Mouse (Mus musculus) myocyte (in vitro differentiated cells): Measurements from ENCODE around the gene Heg1.

Experiments
- CEBPB ChIP-seq: IDR thresholded peaks from 2 replicates; pipeline ENCODE4 v1.6.1; 2011; ENCODE audit warnings: mild to moderate bottlenecking, moderate library complexity; ENCODE audit not compliant: poor library complexity, insufficient read depth, severe bottlenecking
- E2F4 ChIP-seq: IDR thresholded peaks from one replicate; pipeline ENCODE4 v1.6.1; 2011; ENCODE audit warnings: mild to moderate bottlenecking, control low read depth, moderate library complexity; ENCODE audit not compliant: insufficient read depth
- MAX ChIP-seq: IDR thresholded peaks from one replicate; pipeline ENCODE4 v1.6.1; 2011; ENCODE audit warnings: low read depth, mild to moderate bottlenecking, control low read depth
- MYOD1 ChIP-seq, 3 experiments: IDR thresholded peaks; one replicate each; pipeline ENCODE4 v1.6.1; 2011; ENCODE audit warnings: control low read depth in 2 of 3, low read depth in 2 of 3, mild to moderate bottlenecking in 2 of 3, moderate library complexity in 1 of 3; ENCODE audit not compliant: insufficient read length in 2 of 3, control insufficient read depth in 1 of 3
- MYOG ChIP-seq, 3 experiments: IDR thresholded peaks; one replicate each; pipeline ENCODE4 v1.6.1; 2011; ENCODE audit warnings: control low read depth in 2 of 3, low read depth in 2 of 3, mild to moderate bottlenecking in 2 of 3; ENCODE audit not compliant: insufficient read length in 2 of 3, control insufficient read depth in 1 of 3, insufficient read depth in 1 of 3
- POLR2A ChIP-seq: IDR thresholded peaks from one replicate; pipeline ENCODE4 v1.6.1; 2011; ENCODE audit warnings: low read depth, mild to moderate bottlenecking, control low read depth, moderate library complexity; ENCODE audit not compliant: insufficient read length
- POLR2AphosphoS2 ChIP-seq: IDR thresholded peaks from one replicate; pipeline ENCODE4 v1.6.1; 2011; ENCODE audit warnings: low read depth, control low read depth; ENCODE audit not compliant: insufficient read length
- REST ChIP-seq: IDR thresholded peaks from one replicate; pipeline ENCODE4 v1.6.1; 2011; ENCODE audit warnings: mild to moderate bottlenecking, control low read depth, moderate library complexity; ENCODE audit not compliant: insufficient read depth, insufficient read length
- SRF ChIP-seq: IDR thresholded peaks from one replicate; pipeline ENCODE4 v1.6.1; 2011; ENCODE audit warnings: low read depth; ENCODE audit not compliant: control insufficient read depth, insufficient read length
- TCF12 ChIP-seq: IDR thresholded peaks from one replicate; pipeline ENCODE4 v1.6.1; 2011; ENCODE audit warnings: mild to moderate bottlenecking, control low read depth; ENCODE audit not compliant: poor library complexity, insufficient read depth, severe bottlenecking
- TCF3 ChIP-seq: IDR thresholded peaks from one replicate; pipeline ENCODE4 v1.6.1; 2011; ENCODE audit warnings: low read depth, control low read depth; ENCODE audit not compliant: insufficient read length
- USF1 ChIP-seq: IDR thresholded peaks from one replicate; pipeline ENCODE4 v1.6.1; 2011; ENCODE audit warnings: low read depth, mild to moderate bottlenecking, control low read depth, moderate library complexity

DNA sequence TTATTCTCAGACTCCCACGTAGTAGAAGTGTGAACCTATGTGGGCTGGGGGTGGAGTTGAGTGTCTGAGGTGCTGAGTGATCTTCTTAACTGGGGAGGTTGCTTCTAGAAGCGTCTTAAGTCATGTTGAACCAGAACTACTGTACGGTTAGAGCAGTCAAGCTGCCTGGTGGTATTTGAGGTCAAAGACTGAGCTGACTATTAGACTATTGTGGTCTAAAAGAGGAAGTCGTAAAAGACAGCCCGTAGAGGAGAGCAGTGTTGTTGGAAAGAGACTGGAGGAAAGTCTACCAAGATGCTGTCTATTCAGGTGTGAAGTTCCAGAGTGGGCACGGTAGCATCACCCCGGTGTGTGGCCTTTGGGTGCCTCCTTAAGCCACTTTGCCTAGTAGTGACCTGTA is 85.7 kb downstream of the Heg1 start:
- TF ChIP-seq MYOD1 (IDR thresholded peaks at IDR 0.05; ENCODE audit: control insufficient read depth in 1 of 3, insufficient read length in 2 of 3, low read depth in 2 of 3), result no peak
- TF ChIP-seq USF1, result no peak
- no peak for TF ChIP-seq MAX
- TF ChIP-seq POLR2A, result no peak
- peak; percentile 51 for TF ChIP-seq POLR2AphosphoS2
- no peak for TF ChIP-seq SRF
- no peak for TF ChIP-seq TCF12
- TF ChIP-seq TCF3, result no peak
- no peak for TF ChIP-seq CEBPB
- no peak for TF ChIP-seq E2F4
- TF ChIP-seq MYOG (IDR thresholded peaks at IDR 0.05; ENCODE audit: control insufficient read depth in 1 of 3, insufficient read depth in 1 of 3, insufficient read length in 2 of 3, low read depth in 2 of 3), result no peak
- TF ChIP-seq REST, result no peak
